Mouse (Mus musculus): ENCODE data around the gene Mrpl1. TPM values are rescaled to one million over a fixed set of nuclear protein-coding genes. Genes with fewer than 3 reads are reported as not detected.

The Mrpl1 gene
- polyA plus RNA-seq (2015; fragmentation: Nextera tagmentation; extraction: Ambion mirVana): 15.7 and 16.5 TPM in 2 replicates

DNA sequence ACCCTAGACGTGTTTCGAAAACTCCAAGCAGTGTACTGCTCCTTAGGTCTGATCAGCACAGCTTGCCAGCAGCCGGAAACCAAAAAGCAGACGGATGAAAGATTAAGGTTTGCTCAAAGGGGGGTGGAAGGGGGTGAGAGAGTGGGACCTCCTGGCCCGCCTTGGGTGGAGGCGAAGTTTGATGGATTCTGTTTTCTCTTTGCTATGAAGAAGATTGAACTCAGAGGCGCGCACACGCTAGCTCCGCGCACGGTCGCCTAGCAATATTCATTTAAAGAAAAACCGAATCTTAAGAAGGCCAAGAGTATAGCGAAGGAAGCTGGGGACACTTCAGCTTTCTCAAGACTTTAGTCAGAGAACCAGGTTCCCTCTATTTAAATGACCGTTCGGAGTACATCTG lies at the start of gene Mrpl1:
Gene Mrpl1 (plus strand): TSS at position 35 of the 400 bp plus-strand sequence.

DNA sequence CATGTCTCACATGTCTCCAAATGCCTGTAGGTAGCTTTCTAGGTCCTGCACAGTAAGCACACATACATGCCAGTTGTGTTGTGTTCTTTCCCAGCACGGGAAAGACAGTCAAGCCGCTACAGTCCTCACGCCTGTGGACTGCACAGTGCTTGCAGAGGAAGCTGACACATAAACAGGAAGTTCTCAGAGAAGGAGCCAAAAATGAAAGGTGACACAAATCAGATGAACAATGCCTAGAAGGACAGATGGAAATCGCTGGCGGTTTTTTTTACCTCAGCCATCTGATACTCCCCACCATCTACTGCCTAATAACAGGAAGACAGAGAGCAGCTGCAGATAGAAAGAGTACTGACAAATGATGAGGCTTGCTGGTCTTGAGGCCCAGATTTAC lies 45.3 kb upstream of the Mrpl1 start, which contains the start of gene Cnot6l:
Gene Cnot6l (minus strand): TSS at position 151 of the 391 bp plus-strand sequence.

Other genes with a start within 250 kb of the Mrpl1 start
- 36.2 and 44.2 TPM in 2 replicates for gene Cnot6l, start 45.3 kb upstream of the Mrpl1 start, polyA plus RNA-seq (2015; fragmentation: Nextera tagmentation; extraction: Ambion mirVana)
- 3.8 and 4.4 TPM in 2 replicates for gene Fras1, start 164.5 kb downstream of the Mrpl1 start, polyA plus RNA-seq (2015; fragmentation: Nextera tagmentation; extraction: Ambion mirVana)